Mouse (Mus musculus) gonadal fat pad, adult 2 months (tissue): Measurements from ENCODE around the gene Synj2. TPM values are rescaled to one million over a fixed set of nuclear protein-coding genes. Genes with fewer than 3 reads are reported as not detected.

Source experiments
- DNase-seq: peaks from one replicate; pipeline ENCODE4 v3.0.0-alpha.2; 2012; ENCODE audit warnings: low read depth
- polyA plus RNA-seq: library from polyadenylated mRNA; depleted of rRNA; stranded (reverse); fragments of >200 nt; gene quantifications from 2 replicates; pipeline ENCODE4 v1.2.3, GENCODE M21; 2012

Gene Synj2
- polyA plus RNA-seq, 1 experiment: 10.8 TPM

- DNase-seq: no peak
These were observed 34.3 kb downstream of the Synj2 start for GRCm38 (mm10) chr17:5975099-5975977.

- DNase-seq: no peak
These were observed 35.4 kb downstream of the Synj2 start for GRCm38 (mm10) chr17:5976221-5977055.

DNA sequence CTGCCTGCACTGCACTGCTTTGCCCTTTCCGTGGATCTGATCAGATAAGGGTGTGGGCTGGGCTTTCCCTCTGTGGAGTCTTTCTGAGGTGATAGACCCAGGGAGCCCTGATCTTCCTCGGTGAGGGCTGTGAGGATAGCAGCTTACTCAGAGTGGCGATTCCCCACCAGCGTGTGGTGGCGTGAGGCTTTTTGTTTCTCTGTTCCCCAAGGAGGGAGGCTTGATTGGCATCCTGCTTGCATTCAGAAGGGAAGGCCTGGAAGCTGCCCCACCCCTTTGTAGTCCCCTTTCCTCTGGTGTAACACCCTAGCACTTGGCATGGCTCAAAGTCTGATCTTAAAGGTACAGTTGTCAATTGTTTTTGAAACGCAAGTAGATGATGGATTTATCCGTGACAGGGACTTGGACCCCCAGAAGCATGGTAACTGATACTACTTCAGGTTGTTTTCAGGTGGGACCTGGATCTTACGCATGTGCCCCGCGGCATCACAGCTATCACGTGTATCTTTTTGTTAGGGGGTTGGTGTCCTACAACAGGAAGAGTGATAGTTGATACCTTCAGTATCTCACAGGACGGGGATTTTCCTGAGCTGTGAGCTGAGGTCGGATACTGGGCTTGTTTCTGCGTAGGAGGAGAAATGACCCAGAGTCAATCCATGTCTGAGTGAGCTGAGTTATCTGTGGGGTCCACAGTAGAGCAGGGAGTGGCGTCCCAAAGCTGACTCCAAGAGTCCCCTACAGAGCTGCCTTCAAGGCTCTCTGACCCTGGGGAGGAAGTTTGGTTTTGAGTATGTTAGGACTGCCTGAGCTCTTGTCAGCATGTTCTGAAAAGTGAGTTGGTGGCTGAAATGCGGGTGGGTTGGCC lies 36.2 kb downstream of the Synj2 start:
- no peak for DNase-seq

DNA sequence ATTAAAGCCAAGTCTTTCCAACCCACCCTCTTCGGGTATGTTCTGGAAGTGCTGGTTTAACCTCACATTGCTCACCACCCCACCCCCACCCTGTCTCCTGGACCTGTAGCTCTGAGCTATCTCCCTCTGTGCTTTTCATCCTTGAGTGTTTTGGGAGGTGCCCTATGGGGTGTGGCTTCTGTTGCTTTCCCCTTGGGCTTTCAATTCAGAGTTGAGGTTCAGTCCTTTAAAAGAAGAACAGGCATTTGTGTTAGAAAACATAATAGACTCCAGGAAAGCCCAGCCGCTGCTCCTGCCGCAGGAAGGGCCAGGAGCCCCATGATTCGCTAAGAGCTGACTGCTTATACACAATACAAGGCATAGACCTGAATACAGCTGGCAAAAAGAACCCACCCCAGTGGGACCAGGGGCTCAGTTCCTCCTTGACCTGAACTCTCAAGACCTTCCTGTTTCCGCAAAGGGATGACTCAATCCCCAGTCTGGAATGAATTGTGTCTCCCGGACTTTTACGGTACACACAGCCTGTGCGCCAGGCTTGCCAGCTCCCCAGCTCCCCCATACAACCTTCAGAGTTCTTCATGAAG lies 36.9 kb downstream of the Synj2 start:
- DNase-seq: no peak

GRCm38 (mm10) chr17:5978505-5979077 lies 37.5 kb downstream of the Synj2 start:
- no peak for DNase-seq

- no peak for DNase-seq
These were observed 39.8 kb downstream of the Synj2 start for GRCm38 (mm10) chr17:5980860-5981259.

DNA sequence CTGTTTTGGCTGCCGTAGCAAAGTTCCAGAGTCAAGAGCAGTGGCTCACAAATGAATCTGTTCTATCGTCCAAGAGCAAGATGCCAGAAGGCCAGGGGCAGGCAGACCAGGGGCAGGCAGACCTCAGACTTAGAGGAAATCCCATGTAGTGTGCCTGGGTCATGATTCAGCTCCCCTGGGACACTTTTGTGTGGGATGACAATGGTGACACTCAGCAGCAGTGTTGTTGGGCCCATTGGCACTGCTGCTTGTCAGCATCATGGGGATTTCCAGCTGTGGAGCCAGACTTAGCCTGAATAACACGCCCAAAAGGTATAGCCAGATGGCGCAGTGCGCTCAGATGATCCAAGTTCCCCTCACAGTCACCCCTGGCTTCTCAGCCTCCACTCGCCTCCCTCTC lies 42.1 kb downstream of the Synj2 start:
- DNase-seq: no peak

DNA sequence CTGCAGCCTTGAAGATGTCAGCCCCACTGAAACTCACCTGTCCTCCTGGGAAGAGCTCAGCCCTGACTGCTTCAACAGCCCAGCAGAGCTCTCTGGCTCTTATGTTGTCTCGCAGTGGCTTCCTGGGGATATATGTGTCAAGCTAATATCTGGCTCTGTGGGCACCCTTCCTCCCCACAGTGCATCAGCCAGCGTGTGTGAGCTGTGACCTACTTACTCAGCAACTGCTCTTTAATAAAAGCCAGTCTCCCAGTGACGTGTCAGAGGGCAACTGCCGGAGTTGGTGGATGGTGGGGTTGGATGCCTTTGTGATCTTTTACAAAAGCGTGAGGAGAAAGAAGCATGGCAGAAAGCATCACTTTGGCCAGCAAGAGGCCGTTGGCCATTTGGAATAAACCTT lies 42.8 kb downstream of the Synj2 start:
- no peak for DNase-seq

GRCm38 (mm10) chr17:5984700-5985231 lies 43.7 kb downstream of the Synj2 start:
- DNase-seq: no peak

DNA sequence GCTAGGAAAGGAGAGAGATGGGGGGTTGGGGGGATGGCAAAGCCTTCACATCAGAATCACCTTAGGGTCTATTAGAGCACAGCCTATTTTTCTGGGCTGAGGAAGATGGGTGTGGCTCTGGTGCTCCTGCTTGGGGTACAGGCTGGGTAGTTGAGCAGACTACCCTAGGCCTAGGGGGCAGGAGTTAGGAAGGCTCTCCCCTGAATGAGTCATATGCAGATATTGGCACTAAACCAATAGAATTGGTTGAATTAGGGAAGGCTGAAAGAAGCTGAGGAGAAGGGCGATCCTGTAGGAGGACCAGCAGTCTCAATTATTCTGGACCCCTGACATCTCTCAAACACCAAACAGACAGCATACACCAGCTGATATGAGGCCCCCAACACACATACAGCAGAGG lies 44.2 kb downstream of the Synj2 start:
- DNase-seq: no peak

- no peak for DNase-seq
These were observed 46.4 kb downstream of the Synj2 start for GRCm38 (mm10) chr17:5987271-5988056.

- DNase-seq: no peak
These were observed 47.0 kb downstream of the Synj2 start for GRCm38 (mm10) chr17:5988102-5988501.

DNA sequence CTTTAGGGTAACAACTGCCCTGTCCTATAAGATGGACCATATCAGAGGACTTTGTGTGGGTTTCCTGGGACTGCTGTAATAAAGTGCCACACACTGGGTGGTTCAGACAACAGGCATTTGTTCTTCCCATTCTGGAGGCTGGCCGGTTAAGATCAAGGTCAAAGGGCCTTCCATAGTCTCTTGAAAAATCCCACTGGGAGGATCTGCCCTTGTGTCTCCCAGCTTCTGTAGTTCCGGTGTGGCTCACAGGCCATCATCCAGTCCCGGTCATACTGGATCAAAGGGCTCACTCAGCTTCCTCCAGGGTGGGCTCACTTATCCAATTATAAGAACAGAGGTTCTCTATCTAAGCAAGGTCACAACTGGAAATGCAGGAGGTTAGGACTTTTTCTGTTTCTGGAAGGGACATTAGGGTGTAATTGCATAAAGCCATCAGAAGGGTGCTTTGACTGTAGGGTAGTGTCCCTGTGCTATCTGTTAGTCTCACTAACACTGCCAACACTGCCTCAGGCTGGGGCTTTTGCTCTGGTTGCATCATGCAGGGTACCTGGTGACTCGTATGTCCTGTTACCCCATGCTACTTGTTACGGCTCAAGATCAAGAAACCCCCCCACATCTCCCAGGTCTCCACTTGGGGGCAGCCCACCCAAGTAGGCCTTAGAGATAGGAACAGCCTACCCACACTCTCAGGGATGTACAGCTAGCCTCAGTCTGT lies 51.9 kb downstream of the Synj2 start:
- DNase-seq: no peak

- DNase-seq: no peak
These were observed 52.6 kb downstream of the Synj2 start for GRCm38 (mm10) chr17:5993581-5994260.

- no peak for DNase-seq
These were observed 53.5 kb downstream of the Synj2 start for GRCm38 (mm10) chr17:5994606-5995005.

- no peak for DNase-seq
These were observed 55.5 kb downstream of the Synj2 start for GRCm38 (mm10) chr17:5996589-5996988.

DNA sequence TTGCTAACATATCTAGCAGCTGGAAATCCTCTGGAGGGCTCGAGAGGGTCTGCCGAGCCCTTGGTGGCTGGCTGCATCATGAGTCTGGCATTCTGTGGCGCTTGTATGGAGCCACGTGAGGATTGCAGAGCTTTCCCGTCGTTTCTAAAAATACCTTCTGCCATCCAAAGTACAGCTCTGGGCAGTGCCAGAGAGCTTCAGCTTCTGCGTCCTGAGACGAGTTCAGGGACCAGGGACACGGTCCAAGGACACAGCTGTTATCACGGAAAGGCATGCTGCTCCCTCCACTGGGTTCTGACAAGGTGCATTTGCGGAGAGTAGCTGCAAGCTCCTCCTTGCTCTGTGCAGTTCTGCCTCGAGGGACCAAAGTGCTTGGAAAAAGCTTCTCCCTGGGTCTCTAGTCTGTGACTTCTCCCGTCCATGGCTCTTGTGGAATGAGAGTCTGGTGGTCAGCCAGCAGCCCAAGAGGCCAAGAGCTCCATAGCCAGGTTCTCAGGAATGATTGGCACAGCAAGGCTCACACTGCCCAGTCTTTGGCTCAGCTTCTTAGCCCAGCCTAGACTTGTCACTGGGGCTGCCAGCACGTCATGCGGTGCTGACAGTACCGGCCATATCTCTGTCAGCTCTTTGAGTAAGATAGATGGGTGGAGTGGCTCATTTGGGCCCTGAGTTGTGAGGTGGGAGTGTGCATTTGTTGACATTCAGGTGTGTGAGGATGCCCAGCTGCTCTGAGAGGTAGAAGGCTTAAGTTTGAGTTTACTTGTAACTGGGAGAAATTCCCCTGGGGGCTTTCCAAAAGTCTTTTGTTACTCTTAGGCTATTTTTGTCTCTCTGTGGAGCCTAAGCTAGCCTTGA lies 56.5 kb downstream of the Synj2 start:
- no peak for DNase-seq

DNA sequence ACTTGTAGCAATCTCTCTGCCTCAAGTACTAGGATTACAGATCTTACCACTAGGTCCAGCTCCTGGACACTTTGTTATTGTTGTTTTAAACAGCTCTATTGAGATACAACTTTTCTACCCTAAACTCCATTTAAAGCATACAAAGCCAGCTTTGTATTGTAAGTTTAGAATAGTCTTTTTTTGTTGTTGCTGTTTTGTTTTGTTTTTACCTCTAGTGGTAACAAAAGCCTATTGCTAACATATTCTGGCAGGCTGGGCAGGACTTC lies 57.1 kb downstream of the Synj2 start:
- no peak for DNase-seq
